Mouse (Mus musculus): ENCODE data around the gene Atp13a2.

- no peak for TF ChIP-seq POLR2A (IDR thresholded peaks at IDR 0.05; ENCODE audit: low read depth, low read length)
- TF ChIP-seq CTCF (IDR thresholded peaks at IDR 0.05; ENCODE audit: extremely low read depth, insufficient read depth, insufficient read length, insufficient replicate concordance) = no peak
Observed at GRCm38 (mm10) chr4:141030541-141031206, 44.0 kb downstream of the Atp13a2 start.
